Mouse (Mus musculus): ENCODE data around the gene Sntg2.

The Sntg2 gene

DNA sequence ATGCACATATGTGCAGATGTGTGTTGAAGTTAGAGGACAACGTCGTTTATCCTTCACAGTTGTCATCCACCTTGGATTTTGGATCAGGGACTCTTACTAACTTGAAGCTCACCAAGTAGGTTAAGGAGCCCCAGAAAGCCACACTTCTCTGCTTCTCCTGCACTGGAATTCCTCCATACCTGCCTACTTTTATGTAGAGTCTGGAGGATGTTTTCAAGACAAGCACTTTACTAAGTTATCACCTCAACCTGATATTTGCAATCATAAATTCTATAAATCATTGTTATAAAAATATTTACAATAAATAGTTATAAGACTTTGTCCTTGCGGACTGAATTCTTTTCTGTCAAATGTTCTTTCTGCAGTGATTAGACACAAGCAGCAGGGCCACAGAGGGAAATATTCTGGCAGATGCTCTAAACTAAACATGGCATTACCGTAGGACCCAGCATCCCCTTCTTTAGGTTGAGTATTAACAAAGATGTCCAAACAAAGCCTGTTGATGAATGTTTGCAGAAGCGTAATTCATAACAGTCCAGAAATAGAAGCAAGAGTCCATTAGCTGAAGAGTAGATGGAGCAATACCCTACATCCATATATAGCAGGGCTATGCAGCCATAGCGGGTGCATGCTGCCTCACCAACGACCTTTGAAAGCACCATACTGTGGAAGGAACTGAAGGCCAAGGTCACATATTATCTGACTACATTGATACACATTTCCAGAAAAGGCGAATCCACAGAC lies 100.8 kb downstream of the Sntg2 start:
- no peak for DNase-seq

DNA sequence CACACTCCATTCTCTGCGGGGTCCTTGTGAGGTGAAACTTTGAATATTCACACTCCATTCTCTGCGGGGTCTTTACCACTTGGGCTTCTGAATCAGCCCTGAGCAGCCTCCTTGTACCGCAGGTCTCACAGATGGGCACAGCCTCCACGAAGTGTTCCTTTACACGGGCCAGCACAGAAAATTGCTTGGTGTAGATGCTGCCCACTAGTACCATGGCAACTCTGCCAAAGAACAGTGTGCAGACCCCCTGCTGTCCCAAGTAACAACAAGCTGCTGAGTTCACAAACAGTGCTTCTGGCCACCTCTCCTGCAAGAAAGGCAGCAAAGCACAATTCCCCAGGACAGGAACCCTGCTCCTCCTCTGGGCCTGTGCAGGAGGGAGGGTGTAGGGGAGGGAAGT lies 109.0 kb downstream of the Sntg2 start:
- DNase-seq: no peak

DNA sequence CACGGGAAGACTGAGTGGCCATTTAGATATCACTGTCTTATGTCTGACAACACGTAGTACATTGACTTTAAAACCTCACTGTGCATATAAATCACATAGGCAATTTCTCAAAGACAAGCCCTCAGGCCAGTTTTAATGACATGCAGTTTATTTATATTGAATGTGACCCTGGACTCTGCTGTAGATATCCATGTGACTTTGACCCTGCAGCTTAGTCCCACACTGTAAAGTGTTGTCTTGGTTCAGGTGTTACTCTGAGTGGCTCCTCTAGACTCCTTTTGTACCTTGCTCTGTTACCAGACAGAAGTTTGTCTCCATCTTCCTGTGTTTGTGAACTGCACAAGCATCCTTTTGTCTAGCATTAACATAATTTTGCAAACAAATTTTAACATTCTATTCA lies 112.0 kb downstream of the Sntg2 start:
- no peak for DNase-seq

GRCm38 (mm10) chr12:30258641-30259040 lies 114.5 kb downstream of the Sntg2 start:
- no peak for DNase-seq

GRCm38 (mm10) chr12:30257664-30258063 lies 115.5 kb downstream of the Sntg2 start:
- DNase-seq: no peak

GRCm38 (mm10) chr12:30256207-30256606 lies 117.0 kb downstream of the Sntg2 start:
- DNase-seq: no peak

- no peak for DNase-seq
Observed at GRCm38 (mm10) chr12:30254581-30254980, 118.6 kb downstream of the Sntg2 start.

DNA sequence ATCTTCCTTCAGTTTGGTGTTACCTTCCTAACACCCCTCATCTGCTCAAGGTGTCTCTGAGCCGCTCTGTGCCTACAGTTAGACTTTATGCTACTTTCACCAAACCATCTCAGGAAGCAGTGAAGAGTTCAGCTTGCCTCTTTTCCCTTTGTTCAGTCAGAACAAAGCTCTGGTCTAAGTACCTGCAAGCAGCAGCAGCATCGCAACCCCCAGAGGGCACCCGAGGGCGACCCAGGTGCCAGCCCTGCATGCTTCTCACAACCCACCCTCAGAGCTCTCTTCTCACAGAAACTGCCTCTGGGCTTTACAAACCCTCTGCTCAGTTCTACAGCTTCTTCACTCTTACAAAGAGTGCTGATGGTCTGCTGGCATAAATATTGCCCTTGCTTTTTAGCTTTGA lies 120.8 kb downstream of the Sntg2 start:
- DNase-seq: no peak

DNA sequence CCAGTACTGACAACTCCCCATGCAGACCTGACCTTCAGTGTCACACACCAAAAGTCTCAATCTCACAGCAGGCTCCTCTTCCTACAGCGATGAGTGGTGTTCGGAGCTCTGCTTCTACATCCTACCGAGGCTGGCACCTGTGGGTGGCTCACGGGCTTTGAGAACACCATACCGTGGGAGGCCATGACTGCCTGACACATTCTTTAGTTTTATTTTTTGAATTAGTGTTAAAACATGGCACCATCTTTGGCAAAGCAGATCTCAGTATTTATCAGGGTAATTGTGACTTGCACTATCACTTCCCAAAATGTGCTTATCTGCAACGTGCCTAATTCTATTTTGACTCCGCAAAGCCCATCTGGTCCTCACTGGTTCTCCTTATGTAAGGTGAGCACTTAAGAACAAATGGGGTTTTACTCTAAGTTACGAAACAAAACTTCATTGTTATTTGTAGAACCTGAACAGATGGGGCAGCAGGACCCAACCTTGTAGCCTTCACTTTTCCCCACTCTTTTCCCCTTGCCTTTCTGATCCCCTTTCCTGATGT lies 121.8 kb downstream of the Sntg2 start:
- no peak for DNase-seq

DNA sequence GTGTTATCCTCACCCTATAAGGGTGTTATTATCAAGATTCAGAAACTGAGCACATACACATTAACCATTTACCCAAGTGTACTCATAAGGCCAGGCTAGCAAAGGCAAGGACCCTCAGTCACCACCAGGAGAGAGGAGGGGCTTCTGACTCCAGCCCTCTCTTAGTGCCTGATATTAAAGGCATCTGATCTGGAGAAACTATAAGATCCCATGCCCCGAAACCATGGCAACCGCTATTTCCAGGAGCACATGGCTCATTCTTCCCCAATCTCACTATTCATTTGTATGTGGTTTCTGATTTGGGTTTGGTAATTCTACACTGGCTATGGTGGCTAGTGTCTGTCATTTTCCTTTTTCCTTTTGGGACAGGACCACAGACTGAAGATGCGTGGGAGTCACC lies 124.1 kb downstream of the Sntg2 start:
- DNase-seq: no peak

DNA sequence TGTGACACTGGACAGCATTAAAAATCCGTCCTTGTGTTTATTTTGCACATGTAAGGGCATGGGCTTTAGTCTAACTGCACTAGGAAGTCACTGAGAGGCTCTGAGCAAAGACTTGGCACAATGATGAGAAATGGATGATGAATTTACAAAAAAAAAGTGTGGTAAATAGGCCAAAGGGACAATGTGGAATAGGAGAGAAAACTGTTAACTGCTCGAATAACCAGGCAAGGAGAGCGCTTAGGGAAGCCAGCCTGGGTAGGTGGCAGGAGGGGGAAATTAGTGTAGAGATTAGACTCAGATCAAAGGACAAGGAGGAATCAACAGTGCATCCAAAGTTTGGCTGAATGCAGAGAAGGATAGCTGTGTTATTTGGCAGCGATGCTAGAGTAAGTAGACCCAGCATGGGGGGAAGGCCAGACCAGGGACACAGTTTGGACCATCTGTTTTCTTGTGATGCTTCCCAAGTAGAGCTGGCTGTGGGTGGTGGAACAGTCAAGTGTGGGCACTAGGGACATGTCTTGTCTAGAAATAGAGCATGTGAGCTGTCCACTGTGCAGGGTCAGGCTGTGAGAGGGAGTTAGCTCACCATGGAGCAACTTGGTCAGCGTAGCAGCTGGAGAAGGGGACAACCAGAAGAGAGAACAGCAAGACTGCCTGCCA lies 126.8 kb downstream of the Sntg2 start:
- DNase-seq: no peak

- DNase-seq: peak; percentile 70
Observed at GRCm38 (mm10) chr12:30244194-30244593, 129.0 kb downstream of the Sntg2 start.

- no peak for DNase-seq
Observed at GRCm38 (mm10) chr12:30240891-30241290, 132.3 kb downstream of the Sntg2 start.

GRCm38 (mm10) chr12:30234940-30235339 lies 138.2 kb downstream of the Sntg2 start:
- DNase-seq: no peak

GRCm38 (mm10) chr12:30228004-30228403 lies 145.2 kb downstream of the Sntg2 start:
- no peak for DNase-seq

- no peak for DNase-seq
Observed at GRCm38 (mm10) chr12:30226247-30226646, 146.9 kb downstream of the Sntg2 start.

GRCm38 (mm10) chr12:30216762-30217441 lies 156.3 kb downstream of the Sntg2 start:
- DNase-seq: no peak

DNA sequence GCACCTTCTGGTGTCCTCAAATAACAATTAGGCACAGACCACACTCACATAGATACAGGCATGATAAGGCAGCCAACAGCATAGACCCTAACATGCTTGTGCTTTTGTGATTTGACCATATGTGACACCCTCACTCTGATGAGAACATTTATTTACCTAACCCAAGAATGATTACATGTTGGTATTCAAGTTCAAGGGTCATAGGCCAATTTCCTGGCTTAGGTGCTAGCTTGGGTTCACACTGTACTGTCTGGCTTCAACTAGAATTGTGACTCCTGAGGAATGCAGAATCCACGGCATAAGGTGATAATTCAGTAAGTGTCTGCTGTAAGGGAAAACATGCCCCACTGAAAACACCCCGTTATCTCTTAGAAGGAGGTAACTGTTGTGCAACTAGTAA lies 158.4 kb downstream of the Sntg2 start:
- DNase-seq: no peak

DNA sequence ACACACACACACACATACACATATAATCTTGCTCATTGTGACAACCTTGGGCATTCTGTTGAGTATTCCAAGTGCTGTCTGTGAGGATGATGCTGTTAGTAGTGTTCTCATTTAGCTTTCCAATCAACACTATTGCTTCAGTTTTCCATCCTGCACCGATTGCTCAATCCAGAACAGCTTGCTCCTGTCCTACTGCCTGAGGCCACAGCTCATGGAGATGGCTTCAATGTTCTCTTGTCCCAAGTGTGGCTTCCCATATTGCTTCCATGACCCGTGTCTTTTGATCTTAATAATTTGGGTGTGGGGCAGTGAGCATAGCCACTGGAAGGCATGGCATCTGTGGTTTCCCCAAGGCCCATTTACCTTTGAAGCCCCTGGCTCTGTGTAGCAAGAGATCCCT lies 162.8 kb downstream of the Sntg2 start:
- DNase-seq: no peak

DNA sequence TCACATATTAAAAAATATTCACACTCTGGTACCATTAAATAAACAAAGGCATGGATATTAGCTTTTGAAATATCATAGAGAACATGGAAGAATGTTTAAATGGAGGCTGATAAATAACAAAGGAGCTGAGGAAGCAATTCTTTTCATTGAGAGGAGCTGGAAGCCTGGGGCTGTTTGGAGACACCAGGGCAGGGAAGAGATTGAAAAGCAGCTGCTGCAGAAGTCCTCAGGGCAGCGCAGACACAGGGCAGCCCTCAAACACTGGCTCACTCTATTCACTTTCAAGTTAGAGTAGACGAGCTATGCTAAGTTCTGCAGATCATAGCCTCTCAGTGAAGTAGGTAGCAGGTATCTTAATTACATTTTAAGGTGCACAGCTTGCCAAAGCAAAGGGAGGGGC lies 164.6 kb downstream of the Sntg2 start:
- DNase-seq: no peak

- no peak for DNase-seq
Observed at GRCm38 (mm10) chr12:30208087-30208486, 165.1 kb downstream of the Sntg2 start.

DNA sequence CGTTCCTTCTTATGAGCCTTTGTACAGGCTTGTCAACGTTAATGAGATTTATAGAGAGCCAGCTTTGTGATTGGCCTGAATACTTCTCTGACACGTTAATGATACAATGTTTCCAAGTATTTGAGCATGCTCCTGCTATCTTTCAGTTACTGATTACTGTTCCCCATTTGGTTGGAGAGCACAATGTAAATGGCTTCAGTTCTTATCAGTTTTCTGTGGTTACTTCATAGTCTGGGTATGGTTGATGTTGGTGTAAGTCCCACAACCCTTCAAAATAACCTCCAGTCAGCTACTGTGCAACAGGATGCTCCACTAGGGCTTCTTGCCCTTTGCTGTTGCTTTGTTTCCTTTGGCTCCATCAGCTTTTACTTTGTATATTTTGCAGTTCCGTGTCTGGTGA lies 168.7 kb downstream of the Sntg2 start:
- DNase-seq: no peak

DNA sequence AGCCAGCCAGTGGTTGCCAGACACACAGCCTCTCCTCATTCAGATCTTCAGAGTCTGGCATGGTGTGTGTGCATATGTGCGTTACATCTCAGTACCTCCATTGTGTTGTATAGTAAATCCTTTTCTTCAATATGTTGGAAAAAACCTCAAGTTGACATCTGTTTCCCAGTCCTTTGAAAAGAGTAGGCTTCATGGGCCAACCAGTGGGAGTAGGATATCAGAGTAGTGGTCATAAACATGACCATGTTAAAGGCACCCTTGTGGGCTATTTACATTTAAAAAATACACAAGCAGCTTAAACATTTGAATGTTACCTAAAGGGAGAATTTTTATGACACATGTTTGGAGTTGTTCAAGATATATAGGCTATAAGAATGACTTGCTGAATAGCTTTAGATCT lies 170.4 kb downstream of the Sntg2 start:
- DNase-seq: no peak

DNA sequence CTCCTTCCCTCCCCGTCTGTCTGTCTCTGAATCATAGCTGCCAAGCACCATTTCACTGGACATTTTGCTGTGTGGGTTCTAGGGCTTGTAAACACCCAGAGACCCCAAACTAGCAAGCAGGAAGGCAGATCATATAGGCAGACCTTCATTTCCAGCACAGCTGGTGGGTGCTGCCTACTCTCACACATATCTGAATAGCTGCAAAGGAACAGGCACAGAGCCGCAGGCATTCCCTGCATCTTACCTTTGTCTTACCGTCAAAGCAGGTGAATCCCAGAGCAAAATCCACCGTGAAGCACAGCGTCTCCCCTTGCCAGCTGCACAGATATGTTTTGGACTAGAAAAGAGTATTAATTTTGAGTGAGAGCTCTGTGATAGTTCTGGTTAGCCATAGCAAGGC lies 172.1 kb downstream of the Sntg2 start:
- DNase-seq: no peak

Data from kidney, postnatal 10 days (tissue).